Mouse (Mus musculus) C2C12 (cell line): ENCODE data around the gene Csmd2.

ENCODE experiments used
- CEBPB ChIP-seq: IDR thresholded peaks from one replicate; pipeline ENCODE4 v1.6.1; 2011; ENCODE audit warnings: low read depth, mild to moderate bottlenecking, control low read depth, moderate library complexity
- CTCF ChIP-seq: IDR thresholded peaks from one replicate; pipeline ENCODE4 v1.5.1; 2011; ENCODE audit not compliant: control insufficient read depth, insufficient read depth, insufficient read length
- MAX ChIP-seq: IDR thresholded peaks from one replicate; pipeline ENCODE4 v1.6.1; 2011; ENCODE audit warnings: mild to moderate bottlenecking, control low read depth
- MYOD1 ChIP-seq: IDR thresholded peaks from one replicate; pipeline ENCODE4 v1.6.1; 2011; ENCODE audit warnings: low read depth; ENCODE audit not compliant: control insufficient read depth, insufficient read length
- MYOG ChIP-seq: IDR thresholded peaks from one replicate; pipeline ENCODE4 v1.6.1; 2011; ENCODE audit not compliant: control insufficient read depth, insufficient read length; ENCODE audit errors: extremely low read depth
- USF1 ChIP-seq: IDR thresholded peaks from one replicate; pipeline ENCODE4 v1.6.1; 2011; ENCODE audit warnings: low read depth, mild to moderate bottlenecking, control low read depth, moderate library complexity

GRCm38 (mm10) chr4:128028294-128028693 lies 40.6 kb downstream of the Csmd2 start:
- no peak for TF ChIP-seq CTCF
- TF ChIP-seq CEBPB: no peak
- TF ChIP-seq MAX: no peak
- no peak for TF ChIP-seq MYOD1
- TF ChIP-seq MYOG: no peak
- no peak for TF ChIP-seq USF1
